Mouse (Mus musculus) limb, embryonic 15.5 days (tissue): Measurements from ENCODE around the gene Hoxc8. TPM values are rescaled to one million over a fixed set of nuclear protein-coding genes. Genes with fewer than 3 reads are reported as not detected.

Experiments used
- ATAC-seq: fragments of 200-750 bp; cut with Nextera tagmentation; 2 replicates; pipeline ENCODE4 v1.8.0; 2017; ENCODE audit warnings: low read depth, moderate TSS enrichment; ENCODE audit not compliant: insufficient number of reproducible peaks, low FRiP score, low TSS enrichment
- H3K27ac ChIP-seq: fragments of 300-500 bp; sonication (generic); 2 replicates; pipeline ENCODE4 v1.5.1; 2015; ENCODE audit warnings: moderate library complexity, mild to moderate bottlenecking, inconsistent platforms
- H3K27me3 ChIP-seq: fragments of 300-500 bp; sonication (generic); 2 replicates; pipeline ENCODE4 v1.6.1; 2015; ENCODE audit warnings: inconsistent platforms
- H3K36me3 ChIP-seq: fragments of 300-500 bp; sonication (generic); 2 replicates; pipeline ENCODE4 v1.6.1; 2015; ENCODE audit warnings: inconsistent platforms
- H3K4me1 ChIP-seq: fragments of 300-500 bp; sonication (generic); 2 replicates; pipeline ENCODE4 v1.6.1; 2015; ENCODE audit warnings: inconsistent platforms
- H3K4me2 ChIP-seq: fragments of 300-500 bp; sonication (generic); 2 replicates; pipeline ENCODE4 v1.6.1; 2015; ENCODE audit warnings: mild to moderate bottlenecking, inconsistent platforms
- H3K4me3 ChIP-seq: fragments of 300-500 bp; sonication (generic); 2 replicates; pipeline ENCODE4 v1.5.1; 2015; ENCODE audit warnings: mild to moderate bottlenecking, inconsistent platforms
- H3K9ac ChIP-seq: fragments of 300-500 bp; sonication (generic); 2 replicates; pipeline ENCODE4 v1.6.1; 2015; ENCODE audit warnings: inconsistent platforms
- H3K9me3 ChIP-seq: fragments of 300-500 bp; sonication (generic); 2 replicates; pipeline ENCODE4 v1.6.1; 2016; ENCODE audit warnings: inconsistent platforms
- WGBS: fragments of 180-500 bp; shearing (Covaris S2); methylation state at CpG from one replicate; pipeline ENCODE4 v1.1.7; 2015; 5-methylcytosine and 5-hydroxymethylcytosine counted together
- polyA plus RNA-seq: library from polyadenylated mRNA; unstranded; fragments of >200 nt; fragmentation: Nextera tagmentation; extraction: Ambion mirVana; gene quantifications from 2 replicates; pipeline ENCODE4 v1.2.1, GENCODE M21; 2015

Gene Hoxc8
- polyA plus RNA-seq, 1 experiment from 2014 or later, result 3.0 TPM

- no peak for ATAC-seq
- Histone ChIP-seq H3K27ac (no peak overlapping the region), H3K4me1 (peaks cover 20% of the 10 kb centered on the region), H3K9ac (no peak overlapping the region), H3K36me3 (no peaks in the 10 kb centered on the region), H3K4me2 (no peak overlapping the region), H3K27me3 (peaks cover 90% of the 10 kb centered on the region), H3K4me3 (no peak overlapping the region), H3K9me3 (no peaks in the 10 kb centered on the region)
- 4% methylated on average over 26 of the region's 26 CpGs for WGBS
Observed at GRCm38 (mm10) chr15:103032646-103033575, 42.5 kb downstream of the Hoxc8 start.

GRCm38 (mm10) chr15:103034043-103034806 lies 43.8 kb downstream of the Hoxc8 start:
- 7% methylated on average over 24 of the region's 24 CpGs for WGBS
- H3K4me2 ChIP-seq, result peak overlapping the region; percentile 53
- H3K27me3 ChIP-seq, result peaks cover 90% of the 10 kb centered on the region
- H3K4me3 ChIP-seq, result peak overlapping the region; percentile 39
- H3K9me3 ChIP-seq, result no peaks in the 10 kb centered on the region
- H3K4me1 ChIP-seq, result peaks cover 20% of the 10 kb centered on the region
- H3K9ac ChIP-seq, result no peak overlapping the region
- H3K36me3 ChIP-seq, result no peaks in the 10 kb centered on the region
- peak; percentile 10; the same call in 1 of the 2 replicates for ATAC-seq
- no peak overlapping the region for H3K27ac ChIP-seq

GRCm38 (mm10) chr15:103034807-103035547 lies 44.6 kb downstream of the Hoxc8 start:
- ATAC-seq, result no peak

GRCm38 (mm10) chr15:103035548-103035881 lies 45.1 kb downstream of the Hoxc8 start:
- peak overlapping the region; percentile 39 for H3K4me3 ChIP-seq
- no peak overlapping the region for H3K27ac ChIP-seq
- H3K4me2 ChIP-seq, result peak overlapping the region; percentile 53; the same call in 1 of the 2 replicates

More at GRCm38 (mm10) chr15:103034807-103035547, 44.6 kb downstream of the Hoxc8 start:
- H3K4me3 ChIP-seq, result peak overlapping the region; percentile 39
- no peaks in the 10 kb centered on the region for H3K36me3 ChIP-seq
- WGBS, result 5% methylated on average over 34 of the region's 34 CpGs
- H3K9me3 ChIP-seq, result no peaks in the 10 kb centered on the region
- peaks cover 20% of the 10 kb centered on the region for H3K4me1 ChIP-seq
- peaks cover 95% of the 10 kb centered on the region for H3K27me3 ChIP-seq
- peak overlapping the region; percentile 53 for H3K4me2 ChIP-seq
- H3K27ac ChIP-seq, result no peak overlapping the region
- no peak overlapping the region for H3K9ac ChIP-seq

GRCm38 (mm10) chr15:103037579-103037978 lies 47.2 kb downstream of the Hoxc8 start:
- Histone ChIP-seq H3K4me3 (no peak overlapping the region), H3K9me3 (no peaks in the 10 kb centered on the region), H3K27ac (no peak overlapping the region), H3K27me3 (peaks cover 96% of the 10 kb centered on the region), H3K36me3 (no peaks in the 10 kb centered on the region), H3K9ac (no peak overlapping the region), H3K4me2 (no peak overlapping the region), H3K4me1 (peaks cover 34% of the 10 kb centered on the region)
- 46% methylated on average over 1 of the region's 1 CpGs for WGBS
- no peak for ATAC-seq

More at GRCm38 (mm10) chr15:103035548-103035881, 45.1 kb downstream of the Hoxc8 start:
- ATAC-seq, result no peak
- peaks cover 22% of the 10 kb centered on the region for H3K4me1 ChIP-seq
- no peaks in the 10 kb centered on the region for H3K9me3 ChIP-seq
- peaks cover 95% of the 10 kb centered on the region for H3K27me3 ChIP-seq
- no peak overlapping the region for H3K9ac ChIP-seq
- WGBS, result 9% methylated on average over 14 of the region's 14 CpGs
- H3K36me3 ChIP-seq, result no peaks in the 10 kb centered on the region

GRCm38 (mm10) chr15:103038701-103039480 lies 48.5 kb downstream of the Hoxc8 start:
- Histone ChIP-seq H3K36me3 (no peaks in the 10 kb centered on the region), H3K27me3 (peaks cover 100% of the 10 kb centered on the region), H3K9ac (no peak overlapping the region), H3K4me3 (no peak overlapping the region), H3K4me2 (no peak overlapping the region), H3K27ac (no peak overlapping the region), H3K9me3 (no peaks in the 10 kb centered on the region), H3K4me1 (peaks cover 30% of the 10 kb centered on the region)
- ATAC-seq, result no peak
- 38% methylated on average over 10 of the region's 10 CpGs for WGBS

- Histone ChIP-seq H3K4me3 (no peak overlapping the region), H3K4me2 (no peak overlapping the region), H3K9me3 (no peaks in the 10 kb centered on the region), H3K9ac (no peak overlapping the region), H3K4me1 (peaks cover 23% of the 10 kb centered on the region), H3K36me3 (no peaks in the 10 kb centered on the region), H3K27me3 (peaks cover 100% of the 10 kb centered on the region), H3K27ac (no peak overlapping the region)
- WGBS, result 23% methylated on average over 3 of the region's 3 CpGs
- ATAC-seq, result no peak
Observed at GRCm38 (mm10) chr15:103039609-103040008, 49.2 kb downstream of the Hoxc8 start.

- 26% methylated on average over 12 of the region's 12 CpGs for WGBS
- H3K9me3 ChIP-seq, result no peaks in the 10 kb centered on the region
- H3K4me2 ChIP-seq, result 0 out of 2 replicates have a peak overlapping the region, but pooled peaks have one; percentile 10
- no peak overlapping the region for H3K27ac ChIP-seq
- peaks cover 15% of the 10 kb centered on the region for H3K4me1 ChIP-seq
- no peak overlapping the region for H3K4me3 ChIP-seq
- ATAC-seq, result no peak
- peaks cover 95% of the 10 kb centered on the region for H3K27me3 ChIP-seq
- H3K36me3 ChIP-seq, result no peaks in the 10 kb centered on the region
- H3K9ac ChIP-seq, result no peak overlapping the region
Observed at GRCm38 (mm10) chr15:103040601-103041000, 50.2 kb downstream of the Hoxc8 start.

GRCm38 (mm10) chr15:103041613-103042012 lies 51.2 kb downstream of the Hoxc8 start:
- Histone ChIP-seq H3K4me1 (peaks cover 15% of the 10 kb centered on the region), H3K27ac (0 out of 2 replicates have a peak overlapping the region, but pooled peaks have one; percentile 33), H3K9me3 (no peaks in the 10 kb centered on the region), H3K4me2 (no peak overlapping the region), H3K9ac (no peak overlapping the region), H3K36me3 (no peaks in the 10 kb centered on the region), H3K27me3 (peaks cover 92% of the 10 kb centered on the region), H3K4me3 (no peak overlapping the region)
- no peak for ATAC-seq
- 19% methylated on average over 5 of the region's 5 CpGs for WGBS

- no peak overlapping the region for H3K4me3 ChIP-seq
- H3K4me2 ChIP-seq, result no peak overlapping the region
- 0 out of 2 replicates have a peak overlapping the region, but pooled peaks have one; percentile 33 for H3K27ac ChIP-seq
- no peak overlapping the region for H3K9ac ChIP-seq
- no peaks in the 10 kb centered on the region for H3K9me3 ChIP-seq
- WGBS, result 10% methylated on average over 1 of the region's 1 CpGs
- H3K27me3 ChIP-seq, result peaks cover 90% of the 10 kb centered on the region
- no peak for ATAC-seq
- no peaks in the 10 kb centered on the region for H3K36me3 ChIP-seq
- H3K4me1 ChIP-seq, result peaks cover 15% of the 10 kb centered on the region
Observed at GRCm38 (mm10) chr15:103042209-103042608, 51.8 kb downstream of the Hoxc8 start.
